Mouse (Mus musculus) E14TG2a.4 (cell line): ENCODE data around the gene Lgals12.

ENCODE experiments used
- CTCF ChIP-seq: conservative IDR thresholded peaks from 2 replicates; pipeline ENCODE4 v1.5.1; 2014; ENCODE audit warnings: low read length
- NANOG ChIP-seq: IDR thresholded peaks from 2 replicates; pipeline ENCODE4 v1.6.1; 2014; ENCODE audit warnings: borderline replicate concordance, low read length, mixed read lengths
- POU5F1 ChIP-seq: IDR thresholded peaks from 2 replicates; pipeline ENCODE4 v1.6.1; 2014; ENCODE audit warnings: low read length, borderline replicate concordance

DNA sequence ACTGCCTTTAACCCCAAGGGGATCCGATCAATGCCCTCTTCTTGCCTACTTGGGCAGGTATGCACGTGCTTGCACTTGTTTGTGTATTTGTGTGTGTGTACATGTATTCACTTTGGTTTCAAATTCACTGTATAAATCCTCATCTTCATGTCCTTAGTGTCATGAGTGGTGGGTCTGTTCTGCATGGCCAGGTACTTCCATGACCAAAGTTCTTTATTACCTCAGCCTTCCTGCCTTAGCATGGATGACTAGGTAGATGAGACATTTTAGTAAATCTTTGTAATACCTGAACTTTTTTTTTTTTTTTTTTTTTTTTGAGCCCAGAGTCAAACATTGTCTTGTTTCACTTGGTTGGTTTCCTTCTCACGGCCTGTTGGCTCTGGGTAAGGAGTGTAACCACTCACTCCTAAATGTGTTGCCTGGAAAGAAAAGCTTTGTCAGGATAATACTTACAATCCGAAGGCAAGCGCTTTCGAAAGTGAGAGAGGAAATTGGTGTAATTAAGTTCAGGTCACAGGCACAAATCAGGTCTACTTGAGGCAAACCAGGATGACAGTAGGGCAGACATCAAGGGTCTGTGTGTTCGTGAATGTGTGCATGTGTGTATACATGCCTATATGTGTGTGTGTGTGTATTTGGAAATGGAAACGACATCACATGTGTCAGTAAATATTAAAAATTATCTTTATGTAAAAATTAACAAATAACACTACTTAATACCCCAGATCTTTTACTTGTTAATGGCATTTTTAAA is 42.1 kb upstream of the Lgals12 start:
- TF ChIP-seq CTCF = no peak
- no peak for TF ChIP-seq POU5F1
- TF ChIP-seq NANOG = no peak
